Mouse (Mus musculus) gastrocnemius, postnatal 14 days (tissue): ENCODE data around the gene Gp9. TPM values are rescaled to one million over a fixed set of nuclear protein-coding genes. Genes with fewer than 3 reads are reported as not detected.
"Not testable (repeated sequence)": the region's sequence is repeated elsewhere in the genome, so short reads cannot be mapped to it uniquely, and the experiment has no call there.

ENCODE experiments used
- DNase-seq: peaks from one replicate; pipeline ENCODE4 v3.0.0; 2021; ENCODE audit warnings: mixed read lengths
- intact Hi-C: fragments of 180-260 bp; cut with DNase I; formaldehyde crosslinking; loops from one replicate; pipeline ENCODE4 v1.15.1; 2025; ENCODE audit warnings: low total_unique reads
- total RNA-seq, 2 experiments: library from RNA; stranded (reverse); gene quantifications; 2 replicates each; pipeline ENCODE4 v1.2.3; 2021

The Gp9 gene
- total RNA-seq, 2 experiments from 2014 or later = not detected

GRCm38 (mm10) chr6:87748078-87748477 lies 29.8 kb upstream of the Gp9 start:
- intact Hi-C loops = no loop called here
- DNase-seq = no peak

- intact Hi-C loops = no loop called here
Observed at GRCm38 (mm10) chr6:87748531-87748930, 29.3 kb upstream of the Gp9 start.

GRCm38 (mm10) chr6:87750184-87750910 lies 27.5 kb upstream of the Gp9 start:
- DNase-seq = no peak

More at GRCm38 (mm10) chr6:87748531-87748930, 29.3 kb upstream of the Gp9 start:
- DNase-seq = no peak

GRCm38 (mm10) chr6:87751574-87751973 lies 26.3 kb upstream of the Gp9 start:
- intact Hi-C loops = no loop called here

More at GRCm38 (mm10) chr6:87750184-87750910, 27.5 kb upstream of the Gp9 start:
- intact Hi-C loops = no loop called here

GRCm38 (mm10) chr6:87755196-87755595 lies 22.7 kb upstream of the Gp9 start:
- DNase-seq = no peak
- intact Hi-C loops = no loop called here

More at GRCm38 (mm10) chr6:87751574-87751973, 26.3 kb upstream of the Gp9 start:
- DNase-seq = no peak

GRCm38 (mm10) chr6:87756896-87757295 lies 21.0 kb upstream of the Gp9 start:
- DNase-seq = no peak
- intact Hi-C loops = no loop called here

- DNase-seq = no peak
- intact Hi-C loops = no loop called here
Observed at GRCm38 (mm10) chr6:87759404-87759803, 18.5 kb upstream of the Gp9 start.

GRCm38 (mm10) chr6:87759850-87760249 lies 18.0 kb upstream of the Gp9 start:
- DNase-seq = no peak
- intact Hi-C loops = no loop called here

- intact Hi-C loops = no loop called here
- DNase-seq = no peak
Observed at GRCm38 (mm10) chr6:87762161-87762560, 15.7 kb upstream of the Gp9 start.

GRCm38 (mm10) chr6:87763376-87764280 lies 14.2 kb upstream of the Gp9 start:
- intact Hi-C loops = no loop called here
- no peak for DNase-seq

- intact Hi-C loops, DNase-seq: not testable (repeated sequence)
Observed at GRCm38 (mm10) chr6:87764296-87764695, 13.6 kb upstream of the Gp9 start.

GRCm38 (mm10) chr6:87770626-87771025 lies 7.2 kb upstream of the Gp9 start:
- intact Hi-C loops = no loop called here
- no peak for DNase-seq

GRCm38 (mm10) chr6:87774466-87774865 lies 3.4 kb upstream of the Gp9 start:
- intact Hi-C loops = no loop called here
- DNase-seq = no peak

GRCm38 (mm10) chr6:87774909-87775308 lies 3.0 kb upstream of the Gp9 start:
- intact Hi-C loops = no loop called here
- no peak for DNase-seq

GRCm38 (mm10) chr6:87775588-87776245 lies 2.2 kb upstream of the Gp9 start:
- intact Hi-C loops = no loop called here
- no peak for DNase-seq

- intact Hi-C loops = no loop called here
- DNase-seq = no peak
Observed at GRCm38 (mm10) chr6:87776663-87777062, 1.2 kb upstream of the Gp9 start.

GRCm38 (mm10) chr6:87778294-87779173 lies 662 bp downstream of the Gp9 start:
- intact Hi-C loops = no loop called here
- no peak for DNase-seq

GRCm38 (mm10) chr6:87779174-87780165 lies 1.6 kb downstream of the Gp9 start:
- DNase-seq = no peak
- intact Hi-C loops = no loop called here
